Mouse (Mus musculus) liver, embryonic 15.5 days (tissue): Measurements from ENCODE around the gene Nlgn1. TPM values are rescaled to one million over a fixed set of nuclear protein-coding genes. Genes with fewer than 3 reads are reported as not detected.

Experiments used
- ATAC-seq: fragments of 200-750 bp; cut with Nextera tagmentation; 2 replicates; pipeline ENCODE4 v1.8.0; 2017; ENCODE audit warnings: moderate number of reproducible peaks, mild to moderate bottlenecking, moderate library complexity; ENCODE audit not compliant: insufficient read depth
- H3K27ac ChIP-seq: fragments of 300-500 bp; sonication (generic); replicated peaks from 2 replicates; pipeline ENCODE4 v1.5.1; 2015; ENCODE audit warnings: mild to moderate bottlenecking, inconsistent platforms
- H3K27me3 ChIP-seq: fragments of 300-500 bp; sonication (generic); 2 replicates; pipeline ENCODE4 v1.6.1; 2015; ENCODE audit warnings: mild to moderate bottlenecking, inconsistent platforms
- H3K36me3 ChIP-seq: fragments of 300-500 bp; sonication (generic); replicated peaks from 2 replicates; pipeline ENCODE4 v1.6.1; 2015; ENCODE audit warnings: moderate library complexity, mild to moderate bottlenecking, inconsistent platforms
- H3K4me1 ChIP-seq: fragments of 300-500 bp; sonication (generic); replicated peaks from 2 replicates; pipeline ENCODE4 v1.6.1; 2015; ENCODE audit warnings: inconsistent platforms
- H3K4me2 ChIP-seq: fragments of 300-500 bp; sonication (generic); 2 replicates; pipeline ENCODE4 v1.6.1; 2015; ENCODE audit warnings: moderate library complexity, mild to moderate bottlenecking, inconsistent platforms
- H3K4me3 ChIP-seq: fragments of 300-500 bp; sonication (generic); replicated peaks from 2 replicates; pipeline ENCODE4 v1.5.1; 2015; ENCODE audit warnings: mild to moderate bottlenecking, inconsistent platforms
- H3K9ac ChIP-seq: fragments of 300-500 bp; sonication (generic); 2 replicates; pipeline ENCODE4 v1.6.1; 2015; ENCODE audit warnings: moderate library complexity, mild to moderate bottlenecking, inconsistent platforms
- H3K9me3 ChIP-seq: fragments of 300-500 bp; sonication (generic); replicated peaks from 2 replicates; pipeline ENCODE4 v1.6.1; 2016; ENCODE audit warnings: inconsistent platforms
- WGBS: fragments of 180-500 bp; shearing (Covaris S2); methylation state at CpG from one replicate; pipeline ENCODE4 v1.1.7; 2015; ENCODE audit warnings: mixed read lengths; ENCODE audit not compliant: insufficient replicate concordance; 5-methylcytosine and 5-hydroxymethylcytosine counted together
- polyA plus RNA-seq: library from polyadenylated mRNA; unstranded; fragments of >200 nt; fragmentation: Nextera tagmentation; extraction: Ambion mirVana; gene quantifications from 2 replicates; pipeline ENCODE4 v1.2.1, GENCODE M21; 2015

Gene Nlgn1
- polyA plus RNA-seq, 1 experiment from 2014 or later, result 0.05 TPM

DNA sequence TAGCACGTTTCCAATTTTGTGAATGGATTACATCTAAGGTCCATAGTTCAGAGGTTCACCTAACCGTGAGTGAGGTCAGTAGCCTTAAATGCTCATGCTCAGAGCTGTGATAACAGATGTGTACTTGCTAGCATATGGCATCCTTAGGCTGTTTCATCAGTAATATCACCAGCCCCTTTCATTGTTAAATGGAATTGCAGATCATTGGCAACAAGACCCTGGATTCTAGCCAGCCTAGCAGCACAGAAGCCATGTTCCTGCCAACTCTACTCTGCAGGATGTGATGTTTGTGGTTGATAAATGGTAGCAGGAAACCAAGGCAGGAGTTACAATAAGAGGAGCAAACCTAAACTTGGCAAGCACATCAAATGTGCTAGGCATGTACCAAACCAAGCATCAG is 652.9 kb downstream of the Nlgn1 start:
- no peak overlapping the region for H3K4me3 ChIP-seq
- no peaks in the 10 kb centered on the region for H3K36me3 ChIP-seq
- H3K9me3 ChIP-seq, result no peaks in the 10 kb centered on the region
- WGBS, result 40% methylated on average over 2 of the region's 2 CpGs
- no peaks in the 10 kb centered on the region for H3K4me1 ChIP-seq
- no peak overlapping the region for H3K27ac ChIP-seq
- H3K9ac ChIP-seq, result no peak overlapping the region
- no peak overlapping the region for H3K4me2 ChIP-seq
- no peaks in the 10 kb centered on the region for H3K27me3 ChIP-seq
- ATAC-seq, result no peak

DNA sequence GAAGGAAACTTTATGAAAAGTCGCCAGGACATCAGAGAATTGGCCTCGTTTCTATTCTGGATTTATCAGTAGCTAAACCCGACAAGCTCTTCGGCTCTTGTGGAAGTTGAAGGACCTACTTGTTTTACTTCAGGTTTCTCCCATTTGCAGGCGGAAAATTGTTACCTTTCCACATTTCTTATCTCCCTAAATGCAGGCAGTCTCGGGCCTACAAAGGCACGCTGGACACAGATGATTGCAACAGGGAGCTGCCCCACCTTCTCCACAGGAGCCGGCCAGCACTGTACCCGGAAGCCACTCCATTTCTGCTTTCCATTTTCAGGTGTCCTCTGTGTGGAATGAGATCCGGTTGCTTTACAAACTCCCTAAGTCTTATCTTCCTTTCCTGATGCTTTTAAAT is 656.4 kb downstream of the Nlgn1 start:
- Histone ChIP-seq H3K9me3 (no peaks in the 10 kb centered on the region), H3K4me1 (no peaks in the 10 kb centered on the region), H3K9ac (no peak overlapping the region), H3K27me3 (no peaks in the 10 kb centered on the region), H3K4me3 (no peak overlapping the region), H3K27ac (no peak overlapping the region), H3K36me3 (no peaks in the 10 kb centered on the region), H3K4me2 (no peak overlapping the region)
- WGBS, result 57% methylated on average over 10 of the region's 10 CpGs
- ATAC-seq, result no peak

DNA sequence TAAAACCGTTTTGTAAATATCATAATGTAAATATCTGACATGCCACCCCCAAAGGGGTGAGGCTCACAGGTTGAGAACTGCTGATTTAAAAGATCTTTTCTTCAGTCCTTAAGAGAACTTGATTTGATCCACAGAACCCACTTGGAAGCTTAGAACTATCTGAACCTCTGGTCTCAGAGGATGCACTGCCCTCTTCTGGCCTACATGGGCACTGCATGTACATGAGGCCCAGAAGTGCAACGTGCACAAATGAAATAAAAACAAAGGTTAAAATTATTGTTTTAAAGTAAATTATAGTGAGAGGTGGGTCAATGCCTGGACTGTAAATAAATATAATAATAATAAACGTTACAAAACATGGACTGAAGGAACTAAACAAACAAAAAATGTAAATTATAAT is 657.2 kb downstream of the Nlgn1 start:
- Histone ChIP-seq H3K4me3 (no peak overlapping the region), H3K36me3 (no peaks in the 10 kb centered on the region), H3K9ac (no peak overlapping the region), H3K4me1 (no peaks in the 10 kb centered on the region), H3K27ac (no peak overlapping the region), H3K4me2 (no peak overlapping the region), H3K27me3 (no peaks in the 10 kb centered on the region), H3K9me3 (no peaks in the 10 kb centered on the region)
- 37% methylated on average over 3 of the region's 3 CpGs for WGBS
- ATAC-seq, result no peak

DNA sequence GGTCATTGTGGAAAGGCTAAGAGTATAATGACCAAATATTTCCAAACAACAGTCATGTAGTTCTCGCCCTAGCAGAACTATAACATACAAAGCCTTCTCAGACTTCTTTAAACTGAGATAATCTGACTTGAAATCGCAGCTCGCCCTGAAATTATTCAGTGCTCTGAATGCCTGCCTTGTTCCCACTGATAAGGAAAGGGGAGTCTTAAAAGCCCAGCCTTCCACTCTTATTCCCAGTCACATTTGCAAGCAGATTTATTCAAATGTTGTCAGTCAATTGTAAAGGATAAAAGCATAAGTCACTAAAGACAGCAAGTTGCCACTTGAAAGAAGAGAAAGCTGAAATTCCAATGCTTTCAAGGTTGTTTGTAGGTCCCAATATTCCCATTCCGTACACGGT is 658.9 kb downstream of the Nlgn1 start:
- WGBS, result 55% methylated on average over 5 of the region's 5 CpGs
- no peak for ATAC-seq
- H3K36me3 ChIP-seq, result no peaks in the 10 kb centered on the region
- no peak overlapping the region for H3K27ac ChIP-seq
- no peak overlapping the region for H3K9ac ChIP-seq
- no peaks in the 10 kb centered on the region for H3K4me1 ChIP-seq
- no peaks in the 10 kb centered on the region for H3K27me3 ChIP-seq
- H3K9me3 ChIP-seq, result no peaks in the 10 kb centered on the region
- H3K4me2 ChIP-seq, result no peak overlapping the region
- H3K4me3 ChIP-seq, result no peak overlapping the region

DNA sequence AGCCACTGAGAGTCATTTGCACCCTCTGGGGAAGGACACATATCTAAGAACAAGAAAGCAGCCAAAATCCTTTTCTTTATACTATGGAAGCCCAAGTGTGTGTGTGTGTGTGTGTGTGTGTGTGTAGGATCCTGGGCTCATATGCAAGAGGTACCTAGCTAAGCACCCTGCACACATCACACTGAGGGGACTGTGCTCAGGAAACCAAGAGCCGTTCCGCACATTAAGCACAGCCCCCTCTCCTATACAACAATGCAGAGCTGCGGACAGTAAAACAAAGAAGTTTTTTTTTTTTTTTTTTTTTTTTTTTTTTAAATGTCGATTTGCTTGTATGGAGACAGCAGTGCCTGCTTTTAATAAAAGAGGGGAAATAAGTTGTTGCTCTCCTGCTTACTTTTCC is 659.5 kb downstream of the Nlgn1 start:
- Histone ChIP-seq H3K4me2 (no peak overlapping the region), H3K27me3 (no peaks in the 10 kb centered on the region), H3K9me3 (no peaks in the 10 kb centered on the region), H3K36me3 (no peaks in the 10 kb centered on the region), H3K4me3 (no peak overlapping the region), H3K27ac (no peak overlapping the region), H3K9ac (no peak overlapping the region), H3K4me1 (no peaks in the 10 kb centered on the region)
- no peak for ATAC-seq
- WGBS, result 73% methylated on average over 4 of the region's 4 CpGs

DNA sequence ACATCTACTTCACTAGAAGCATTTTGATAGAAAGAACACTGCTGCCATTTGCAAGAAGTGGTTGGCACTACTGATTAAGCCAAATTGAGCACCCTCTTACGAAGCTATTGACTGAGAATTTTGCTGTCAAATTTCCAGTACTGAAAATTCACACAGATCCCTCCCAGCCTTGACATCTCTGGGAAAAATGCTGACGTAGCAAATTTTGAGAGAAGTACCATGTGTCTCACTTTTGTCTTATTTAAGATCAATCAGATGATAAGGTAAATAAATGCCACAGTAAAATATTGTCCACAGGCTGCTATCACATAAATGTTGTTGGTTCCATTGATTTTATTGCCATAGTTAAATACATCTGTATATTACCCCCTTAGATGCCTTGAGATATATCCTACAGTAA is 668.8 kb downstream of the Nlgn1 start:
- WGBS, result 48% methylated on average over 2 of the region's 2 CpGs
- H3K36me3 ChIP-seq, result no peaks in the 10 kb centered on the region
- no peak overlapping the region for H3K9ac ChIP-seq
- H3K4me2 ChIP-seq, result no peak overlapping the region
- no peaks in the 10 kb centered on the region for H3K9me3 ChIP-seq
- H3K27ac ChIP-seq, result no peak overlapping the region
- ATAC-seq, result no peak
- H3K4me1 ChIP-seq, result no peaks in the 10 kb centered on the region
- no peaks in the 10 kb centered on the region for H3K27me3 ChIP-seq
- H3K4me3 ChIP-seq, result no peak overlapping the region

DNA sequence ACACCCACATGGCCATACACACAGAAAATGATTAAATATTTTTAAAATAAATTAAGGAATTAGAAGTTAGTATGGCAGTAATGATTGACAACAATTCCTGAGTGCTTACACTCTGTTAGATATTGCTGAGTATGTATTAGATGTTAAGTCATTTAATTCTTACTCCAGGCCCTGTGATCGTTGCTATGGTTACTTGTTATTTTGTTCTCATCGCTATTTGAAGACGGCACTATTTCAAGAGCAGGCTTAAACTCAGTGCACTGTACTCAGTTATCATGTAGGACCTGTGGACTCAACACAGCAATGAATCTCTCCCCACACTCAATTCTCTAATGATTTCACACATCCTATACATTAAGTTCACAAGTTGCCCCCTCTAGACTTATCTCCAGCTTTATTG is 672.0 kb downstream of the Nlgn1 start:
- WGBS, result 71% methylated on average over 3 of the region's 3 CpGs

DNA sequence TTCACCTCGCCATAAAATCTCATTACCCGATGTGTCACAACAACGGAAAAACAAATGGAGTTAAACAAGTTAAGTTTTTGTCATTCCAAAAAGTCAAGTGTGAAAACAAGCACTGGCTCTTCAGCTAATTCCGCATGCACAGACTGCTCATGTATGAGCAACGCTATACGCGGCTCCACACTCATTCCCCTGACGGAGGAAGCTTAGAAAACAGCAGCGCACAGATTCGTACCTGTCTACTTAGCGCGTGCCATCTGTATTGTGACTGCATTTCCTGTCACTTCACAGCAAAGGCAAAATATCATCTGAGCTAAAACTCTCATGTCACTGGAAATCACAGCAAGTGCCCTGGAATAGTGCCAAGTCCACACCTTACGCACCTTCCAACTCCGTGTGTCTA is 674.3 kb downstream of the Nlgn1 start:
- H3K27ac ChIP-seq, result no peak overlapping the region
- no peak overlapping the region for H3K4me2 ChIP-seq
- no peaks in the 10 kb centered on the region for H3K27me3 ChIP-seq
- ATAC-seq, result no peak
- no peak overlapping the region for H3K4me3 ChIP-seq
- H3K36me3 ChIP-seq, result no peaks in the 10 kb centered on the region
- no peaks in the 10 kb centered on the region for H3K9me3 ChIP-seq
- no peaks in the 10 kb centered on the region for H3K4me1 ChIP-seq
- 81% methylated on average over 14 of the region's 14 CpGs for WGBS
- no peak overlapping the region for H3K9ac ChIP-seq

More for the DNA sequence above, 672.0 kb downstream of the Nlgn1 start:
- Histone ChIP-seq H3K27me3 (no peaks in the 10 kb centered on the region), H3K36me3 (no peaks in the 10 kb centered on the region), H3K9me3 (no peaks in the 10 kb centered on the region), H3K4me3 (no peak overlapping the region), H3K4me2 (no peak overlapping the region), H3K27ac (no peak overlapping the region), H3K9ac (no peak overlapping the region), H3K4me1 (no peaks in the 10 kb centered on the region)
- no peak for ATAC-seq

DNA sequence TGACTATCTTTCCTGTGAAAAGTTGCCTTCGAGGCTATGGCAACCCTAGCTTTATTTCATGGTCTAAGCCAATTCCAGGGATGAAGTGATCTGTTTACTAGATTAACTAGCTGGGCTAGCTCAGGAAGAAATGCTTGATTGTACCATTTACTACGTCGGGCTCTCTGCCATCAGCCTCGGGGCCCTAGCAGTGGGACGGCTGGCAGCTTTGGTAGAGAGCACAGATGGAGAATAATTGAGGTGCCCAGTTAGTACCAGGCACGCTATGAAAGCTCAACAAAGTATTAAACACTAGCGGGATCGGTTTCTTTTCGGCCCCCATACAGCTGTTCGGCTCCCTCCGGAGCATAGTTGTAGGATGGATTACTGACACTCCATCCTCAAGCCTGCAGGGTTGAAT is 675.2 kb downstream of the Nlgn1 start:
- WGBS, result 67% methylated on average over 11 of the region's 11 CpGs
- Histone ChIP-seq H3K9me3 (no peaks in the 10 kb centered on the region), H3K27ac (no peak overlapping the region), H3K36me3 (no peaks in the 10 kb centered on the region), H3K4me3 (no peak overlapping the region), H3K4me2 (no peak overlapping the region), H3K9ac (no peak overlapping the region), H3K4me1 (no peaks in the 10 kb centered on the region), H3K27me3 (no peaks in the 10 kb centered on the region)
- ATAC-seq, result no peak

DNA sequence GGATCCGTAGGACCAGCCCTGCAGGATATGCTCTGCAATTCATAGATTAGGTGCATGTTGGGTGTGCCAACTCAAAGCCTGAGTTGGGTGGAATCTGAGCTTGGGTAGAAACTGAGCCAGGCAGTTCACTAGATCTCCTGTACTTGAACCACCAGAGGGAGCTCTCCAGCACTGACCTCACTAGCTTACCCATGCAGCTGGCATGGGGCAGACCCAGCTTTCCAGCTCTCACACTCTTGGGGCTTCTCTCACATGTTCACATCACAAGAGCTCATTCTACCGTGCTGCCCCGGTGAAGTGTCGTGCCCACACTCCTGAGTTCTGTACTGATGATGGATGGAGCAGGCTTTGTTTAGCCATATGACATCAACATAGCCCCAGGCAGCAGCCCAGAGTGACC is 679.2 kb downstream of the Nlgn1 start:
- no peaks in the 10 kb centered on the region for H3K9me3 ChIP-seq
- no peaks in the 10 kb centered on the region for H3K36me3 ChIP-seq
- no peak for ATAC-seq
- H3K27ac ChIP-seq, result no peak overlapping the region
- WGBS, result 55% methylated on average over 4 of the region's 4 CpGs
- H3K9ac ChIP-seq, result no peak overlapping the region
- no peaks in the 10 kb centered on the region for H3K4me1 ChIP-seq
- no peaks in the 10 kb centered on the region for H3K27me3 ChIP-seq
- H3K4me3 ChIP-seq, result no peak overlapping the region
- no peak overlapping the region for H3K4me2 ChIP-seq

DNA sequence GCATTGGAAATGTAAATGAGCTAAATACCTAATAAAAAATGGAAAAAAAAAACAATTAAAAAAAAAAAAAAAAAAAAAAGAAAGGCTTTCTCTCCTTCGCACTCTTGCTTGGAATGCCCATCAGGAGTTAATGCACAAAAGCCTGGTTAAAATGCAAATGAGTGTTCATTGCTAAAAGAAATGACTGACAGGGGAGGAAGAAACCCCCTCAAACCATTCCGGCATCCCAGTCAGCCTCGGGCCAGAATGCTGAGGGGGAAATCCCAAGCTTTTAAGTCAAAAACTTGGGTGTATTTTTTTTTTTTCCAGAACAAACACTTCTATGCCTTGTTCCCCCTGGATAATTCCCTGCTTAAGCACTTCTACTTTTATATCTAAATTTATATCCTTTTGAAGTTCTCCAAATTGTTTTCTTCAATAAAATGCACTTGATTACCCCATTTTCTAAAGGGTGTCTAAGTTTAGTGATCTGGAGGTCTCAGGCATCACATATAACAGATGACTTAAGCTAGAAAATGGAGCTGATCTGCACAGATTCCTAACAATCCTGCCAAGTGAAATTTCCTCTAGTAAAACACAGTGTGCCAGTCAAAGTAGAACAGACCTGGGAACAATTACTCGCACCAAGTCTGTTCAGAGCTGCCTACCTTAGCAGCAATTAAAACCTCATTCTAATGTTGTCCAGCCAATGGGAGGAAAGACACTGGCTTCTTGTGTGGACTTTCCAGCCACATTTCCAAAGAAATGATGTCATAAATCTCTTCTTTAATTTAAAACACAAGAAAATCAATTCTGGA is 686.2 kb downstream of the Nlgn1 start:
- Histone ChIP-seq H3K4me2 (no peak overlapping the region), H3K27me3 (no peaks in the 10 kb centered on the region), H3K9ac (no peak overlapping the region), H3K36me3 (no peaks in the 10 kb centered on the region), H3K9me3 (no peaks in the 10 kb centered on the region), H3K27ac (no peak overlapping the region), H3K4me1 (no peaks in the 10 kb centered on the region), H3K4me3 (no peak overlapping the region)
- WGBS, result 66% methylated on average over 4 of the region's 4 CpGs
- ATAC-seq, result no peak

DNA sequence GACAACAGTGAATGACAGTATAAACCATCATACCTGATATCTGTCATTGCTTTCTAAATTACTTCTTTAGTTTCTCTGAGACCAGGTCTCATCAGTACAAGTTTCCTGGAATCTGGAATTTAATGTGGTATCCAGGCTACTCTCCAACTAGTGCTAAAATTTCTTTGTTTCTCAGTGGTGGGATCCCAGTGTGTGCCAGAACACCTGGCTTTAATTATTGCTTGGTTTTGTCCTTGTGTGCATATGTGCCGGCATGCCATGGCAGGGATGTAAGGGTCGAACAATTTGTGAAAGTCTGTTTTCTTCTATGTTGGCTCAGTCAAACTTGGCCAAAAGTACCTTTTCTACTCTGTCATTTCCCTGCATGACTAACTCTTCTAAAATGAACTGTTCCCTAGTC is 703.1 kb downstream of the Nlgn1 start:
- no peak overlapping the region for H3K4me3 ChIP-seq
- H3K9me3 ChIP-seq, result no peaks in the 10 kb centered on the region
- H3K36me3 ChIP-seq, result no peaks in the 10 kb centered on the region
- ATAC-seq, result no peak
- WGBS, result 69% methylated on average over 2 of the region's 2 CpGs
- H3K4me2 ChIP-seq, result no peak overlapping the region
- H3K4me1 ChIP-seq, result no peaks in the 10 kb centered on the region
- H3K27ac ChIP-seq, result no peak overlapping the region
- no peak overlapping the region for H3K9ac ChIP-seq
- no peaks in the 10 kb centered on the region for H3K27me3 ChIP-seq
